Mouse (Mus musculus) limb, embryonic 15.5 days (tissue): ENCODE measurements around the gene Tcf7l1. TPM values are rescaled to one million over a fixed set of nuclear protein-coding genes. Genes with fewer than 3 reads are reported as not detected.

ENCODE experiments used
- ATAC-seq: fragments of 200-750 bp; cut with Nextera tagmentation; 2 replicates; pipeline ENCODE4 v1.8.0; 2017; ENCODE audit warnings: low read depth, moderate TSS enrichment; ENCODE audit not compliant: insufficient number of reproducible peaks, low FRiP score, low TSS enrichment
- H3K27ac ChIP-seq: fragments of 300-500 bp; sonication (generic); 2 replicates; pipeline ENCODE4 v1.5.1; 2015; ENCODE audit warnings: moderate library complexity, mild to moderate bottlenecking, inconsistent platforms
- H3K27me3 ChIP-seq: fragments of 300-500 bp; sonication (generic); 2 replicates; pipeline ENCODE4 v1.6.1; 2015; ENCODE audit warnings: inconsistent platforms
- H3K36me3 ChIP-seq: fragments of 300-500 bp; sonication (generic); 2 replicates; pipeline ENCODE4 v1.6.1; 2015; ENCODE audit warnings: inconsistent platforms
- H3K4me1 ChIP-seq: fragments of 300-500 bp; sonication (generic); 2 replicates; pipeline ENCODE4 v1.6.1; 2015; ENCODE audit warnings: inconsistent platforms
- H3K4me2 ChIP-seq: fragments of 300-500 bp; sonication (generic); 2 replicates; pipeline ENCODE4 v1.6.1; 2015; ENCODE audit warnings: mild to moderate bottlenecking, inconsistent platforms
- H3K4me3 ChIP-seq: fragments of 300-500 bp; sonication (generic); 2 replicates; pipeline ENCODE4 v1.5.1; 2015; ENCODE audit warnings: mild to moderate bottlenecking, inconsistent platforms
- H3K9ac ChIP-seq: fragments of 300-500 bp; sonication (generic); 2 replicates; pipeline ENCODE4 v1.6.1; 2015; ENCODE audit warnings: inconsistent platforms
- H3K9me3 ChIP-seq: fragments of 300-500 bp; sonication (generic); 2 replicates; pipeline ENCODE4 v1.6.1; 2016; ENCODE audit warnings: inconsistent platforms
- WGBS: fragments of 180-500 bp; shearing (Covaris S2); methylation state at CpG from one replicate; pipeline ENCODE4 v1.1.7; 2015; 5-methylcytosine and 5-hydroxymethylcytosine counted together
- polyA plus RNA-seq: library from polyadenylated mRNA; unstranded; fragments of >200 nt; fragmentation: Nextera tagmentation; extraction: Ambion mirVana; gene quantifications from 2 replicates; pipeline ENCODE4 v1.2.1, GENCODE M21; 2015

Gene Tcf7l1
- polyA plus RNA-seq, 1 experiment from 2014 or later, result 39.0 TPM

GRCm38 (mm10) chr6:72630961-72631360, 158.1 kb downstream of the Tcf7l1 start:
- Histone ChIP-seq H3K36me3 (peaks cover 78% of the 10 kb centered on the region), H3K4me3 (no peak overlapping the region), H3K9me3 (no peaks in the 10 kb centered on the region), H3K4me2 (no peak overlapping the region), H3K9ac (no peak overlapping the region), H3K4me1 (no peaks in the 10 kb centered on the region), H3K27ac (no peak overlapping the region), H3K27me3 (no peaks in the 10 kb centered on the region)
- no peak for ATAC-seq
- 85% methylated on average over 14 of the region's 14 CpGs for WGBS

- H3K4me1 ChIP-seq, result no peaks in the 10 kb centered on the region
- ATAC-seq, result no peak
- peaks cover 84% of the 10 kb centered on the region for H3K36me3 ChIP-seq
- H3K4me3 ChIP-seq, result no peak overlapping the region
- H3K4me2 ChIP-seq, result no peak overlapping the region
- H3K9me3 ChIP-seq, result no peaks in the 10 kb centered on the region
- no peak overlapping the region for H3K9ac ChIP-seq
- 92% methylated on average over 2 of the region's 2 CpGs for WGBS
- no peaks in the 10 kb centered on the region for H3K27me3 ChIP-seq
- no peak overlapping the region for H3K27ac ChIP-seq
These were observed 158.7 kb downstream of the Tcf7l1 start for GRCm38 (mm10) chr6:72630370-72630769.

DNA sequence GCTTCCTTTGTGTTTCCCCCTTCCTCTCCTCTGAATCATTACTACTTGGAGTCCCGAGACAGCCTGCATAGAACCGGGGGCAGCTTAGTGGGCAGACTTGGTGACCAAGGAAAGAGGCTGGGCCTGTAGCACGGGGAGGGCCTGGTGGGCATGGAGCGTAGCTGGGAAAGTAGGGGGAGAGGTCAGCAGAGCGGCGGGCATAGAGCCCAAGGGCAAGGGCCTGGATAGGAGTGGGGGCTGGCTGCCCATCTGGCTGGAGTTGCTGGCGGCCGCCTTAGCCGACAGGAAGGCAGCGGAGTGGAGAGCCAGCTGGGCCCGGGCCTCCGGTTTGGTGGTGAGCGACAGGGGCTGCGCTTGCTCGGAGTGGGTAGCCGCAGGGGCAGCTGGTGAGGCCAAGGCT, 161.8 kb downstream of the Tcf7l1 start:
- H3K9me3 ChIP-seq, result no peaks in the 10 kb centered on the region
- ATAC-seq, result no peak
- H3K27me3 ChIP-seq, result no peaks in the 10 kb centered on the region
- no peaks in the 10 kb centered on the region for H3K4me1 ChIP-seq
- H3K4me2 ChIP-seq, result no peak overlapping the region
- H3K4me3 ChIP-seq, result no peak overlapping the region
- H3K9ac ChIP-seq, result no peak overlapping the region
- WGBS, result 90% methylated on average over 16 of the region's 16 CpGs
- H3K36me3 ChIP-seq, result peaks cover 68% of the 10 kb centered on the region
- no peak overlapping the region for H3K27ac ChIP-seq

DNA sequence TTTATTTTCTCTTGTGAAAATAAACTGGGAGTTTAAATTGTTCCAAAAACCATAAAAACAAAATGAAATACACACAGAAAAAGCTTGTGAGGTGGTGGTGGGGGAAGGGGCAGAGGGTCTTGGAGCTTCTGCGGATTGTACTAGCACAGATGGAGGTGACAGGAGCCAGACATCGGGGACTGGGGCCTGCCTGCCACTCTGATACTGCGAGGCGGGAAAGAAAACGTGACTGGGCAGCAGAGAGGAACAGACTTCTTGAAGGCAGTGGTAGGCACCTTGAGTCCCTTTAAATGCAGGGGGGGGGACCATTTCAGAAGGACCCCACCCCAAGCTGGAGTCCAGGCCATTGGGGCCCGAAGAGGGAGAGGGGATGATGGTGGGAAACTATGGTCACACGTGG, 162.7 kb downstream of the Tcf7l1 start:
- Histone ChIP-seq H3K36me3 (peaks cover 59% of the 10 kb centered on the region), H3K4me2 (no peak overlapping the region), H3K4me1 (no peaks in the 10 kb centered on the region), H3K4me3 (no peak overlapping the region), H3K9ac (no peak overlapping the region), H3K27ac (no peak overlapping the region), H3K9me3 (no peaks in the 10 kb centered on the region), H3K27me3 (no peaks in the 10 kb centered on the region)
- WGBS, result 85% methylated on average over 7 of the region's 7 CpGs
- ATAC-seq, result no peak

GRCm38 (mm10) chr6:72623661-72624402, 165.2 kb downstream of the Tcf7l1 start:
- Histone ChIP-seq H3K9ac (no peak overlapping the region), H3K36me3 (peaks cover 34% of the 10 kb centered on the region), H3K9me3 (no peaks in the 10 kb centered on the region), H3K4me3 (no peak overlapping the region), H3K4me1 (no peaks in the 10 kb centered on the region), H3K27me3 (no peaks in the 10 kb centered on the region), H3K27ac (no peak overlapping the region), H3K4me2 (no peak overlapping the region)
- ATAC-seq, result no peak
- 91% methylated on average over 8 of the region's 8 CpGs for WGBS

- no peak for ATAC-seq
- H3K27me3 ChIP-seq, result no peaks in the 10 kb centered on the region
- no peak overlapping the region for H3K4me2 ChIP-seq
- no peak overlapping the region for H3K9ac ChIP-seq
- WGBS, result 36% methylated on average over 3 of the region's 3 CpGs
- H3K36me3 ChIP-seq, result peaks cover 28% of the 10 kb centered on the region
- H3K4me1 ChIP-seq, result no peaks in the 10 kb centered on the region
- no peaks in the 10 kb centered on the region for H3K9me3 ChIP-seq
- H3K4me3 ChIP-seq, result no peak overlapping the region
- H3K27ac ChIP-seq, result no peak overlapping the region
These were observed 166.1 kb downstream of the Tcf7l1 start for GRCm38 (mm10) chr6:72622917-72623316.

GRCm38 (mm10) chr6:72620920-72621319, 168.1 kb downstream of the Tcf7l1 start:
- Histone ChIP-seq H3K4me2 (no peak overlapping the region), H3K27ac (no peak overlapping the region), H3K4me3 (no peak overlapping the region), H3K4me1 (peaks cover 5% of the 10 kb centered on the region), H3K36me3 (peaks cover 9% of the 10 kb centered on the region), H3K9ac (no peak overlapping the region), H3K9me3 (no peaks in the 10 kb centered on the region), H3K27me3 (no peaks in the 10 kb centered on the region)
- WGBS, result 87% methylated on average over 5 of the region's 5 CpGs
- ATAC-seq, result no peak

DNA sequence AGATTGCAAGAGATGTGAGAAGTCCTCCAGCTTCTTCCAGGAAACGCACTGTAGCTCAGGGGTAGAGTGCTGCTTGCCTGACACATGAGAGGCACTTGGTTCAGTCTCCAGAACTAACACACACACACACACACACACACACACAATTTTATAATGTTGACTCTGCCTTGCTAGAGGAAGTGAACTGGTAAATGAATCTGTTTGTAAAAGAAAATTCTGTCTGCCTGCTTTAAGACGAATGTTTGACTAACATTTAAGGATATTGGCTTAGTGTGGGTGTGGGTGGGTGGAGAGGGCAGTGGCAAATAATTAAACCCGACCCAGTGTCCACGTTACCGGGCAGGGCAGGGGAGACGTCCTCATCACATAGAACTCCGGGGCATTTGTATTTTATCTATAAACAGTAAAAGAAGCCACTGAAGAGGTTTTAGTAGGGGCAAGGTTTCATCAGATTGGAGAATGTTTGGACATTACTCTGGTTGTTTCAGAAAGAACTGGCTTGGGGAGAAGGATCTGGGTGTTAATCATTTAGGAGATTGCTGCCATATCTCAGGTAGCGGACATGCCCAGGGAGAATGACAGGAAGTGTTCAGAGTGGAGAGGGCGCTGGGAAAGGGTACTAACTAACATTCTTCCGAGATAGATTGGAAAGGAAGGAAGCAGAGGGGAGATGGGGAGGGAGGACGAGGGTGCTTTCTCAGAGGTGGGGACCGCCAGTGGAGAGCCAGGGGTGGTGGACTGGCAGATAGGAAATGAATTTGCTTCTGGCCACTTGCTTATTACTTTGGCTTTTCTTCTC, 169.1 kb downstream of the Tcf7l1 start:
- Histone ChIP-seq H3K27me3 (no peaks in the 10 kb centered on the region), H3K4me2 (no peak overlapping the region), H3K36me3 (no peaks in the 10 kb centered on the region; the same call in 1 of the 2 replicates), H3K9ac (no peak overlapping the region), H3K9me3 (no peaks in the 10 kb centered on the region), H3K4me3 (no peak overlapping the region), H3K4me1 (peaks cover 14% of the 10 kb centered on the region), H3K27ac (no peak overlapping the region)
- ATAC-seq, result no peak
- 51% methylated on average over 12 of the region's 12 CpGs for WGBS

GRCm38 (mm10) chr6:72616643-72617288, 172.3 kb downstream of the Tcf7l1 start, which contains the start of gene Tgoln1:
TSS of gene Tgoln1 (minus strand) at chr6:72617000.
- Histone ChIP-seq H3K4me2 (peak within 1 kb of the TSS; percentile 82), H3K4me3 (peak within 1 kb of the TSS; percentile 84), H3K36me3 (peaks cover 14% of the 10 kb centered on the region), H3K9ac (peak within 1 kb of the TSS; percentile 73), H3K4me1 (peaks cover 27% of the 10 kb centered on the region), H3K27me3 (no peaks in the 10 kb centered on the region), H3K27ac (peak within 1 kb of the TSS; percentile 91), H3K9me3 (no peaks in the 10 kb centered on the region)
- ATAC-seq, result peak; percentile 93
- WGBS, result under 1% methylated on average over 41 of the region's 41 CpGs

DNA sequence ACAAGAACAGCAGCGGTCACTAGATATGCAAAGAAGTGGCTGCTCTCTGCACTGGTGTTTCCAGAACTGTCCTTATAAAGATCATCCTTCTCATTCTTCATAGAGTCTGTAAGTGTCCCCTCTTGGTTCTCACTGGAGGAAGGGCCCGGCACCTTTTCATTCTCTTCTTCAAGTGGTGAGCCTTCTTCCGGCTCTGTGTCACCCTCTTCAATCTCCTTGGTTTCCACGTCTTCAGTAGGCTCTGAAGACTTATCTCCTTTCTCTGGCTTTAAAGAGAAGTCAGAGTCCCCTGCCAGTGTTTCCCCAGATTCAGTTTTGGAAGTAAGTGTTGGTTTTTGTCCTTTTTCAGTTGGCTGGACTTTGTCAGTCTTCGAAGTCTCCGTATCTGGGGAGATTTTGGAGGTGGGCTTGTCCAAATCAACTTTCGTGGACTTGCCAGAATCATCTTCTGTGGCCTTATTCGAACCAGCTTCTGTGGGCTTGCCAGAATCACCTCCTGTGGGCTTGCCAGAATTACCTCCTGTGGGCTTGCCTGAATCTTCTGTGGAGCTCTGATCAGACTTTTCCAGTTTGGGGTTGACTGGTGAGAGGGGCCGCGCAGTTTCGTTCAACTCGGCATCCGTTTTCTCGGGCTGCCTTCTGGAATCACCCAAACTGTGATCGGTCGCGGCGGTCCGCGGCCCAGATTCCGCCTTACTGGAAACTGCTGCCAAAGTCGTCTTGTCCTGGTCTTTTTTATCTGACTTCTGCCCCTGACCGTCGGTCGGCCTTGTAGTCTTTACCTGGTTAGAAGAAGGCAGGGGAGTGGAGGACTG, 173.3 kb downstream of the Tcf7l1 start:
- H3K4me2 ChIP-seq, result peak overlapping the region; percentile 82
- no peaks in the 10 kb centered on the region for H3K9me3 ChIP-seq
- WGBS, result 24% methylated on average over 25 of the region's 25 CpGs
- peak overlapping the region; percentile 84 for H3K4me3 ChIP-seq
- H3K9ac ChIP-seq, result peak overlapping the region; percentile 73
- H3K27me3 ChIP-seq, result no peaks in the 10 kb centered on the region
- no peak overlapping the region; the same call in 1 of the 2 replicates for H3K27ac ChIP-seq
- ATAC-seq, result no peak
- H3K36me3 ChIP-seq, result peaks cover 24% of the 10 kb centered on the region
- peaks cover 27% of the 10 kb centered on the region for H3K4me1 ChIP-seq

DNA sequence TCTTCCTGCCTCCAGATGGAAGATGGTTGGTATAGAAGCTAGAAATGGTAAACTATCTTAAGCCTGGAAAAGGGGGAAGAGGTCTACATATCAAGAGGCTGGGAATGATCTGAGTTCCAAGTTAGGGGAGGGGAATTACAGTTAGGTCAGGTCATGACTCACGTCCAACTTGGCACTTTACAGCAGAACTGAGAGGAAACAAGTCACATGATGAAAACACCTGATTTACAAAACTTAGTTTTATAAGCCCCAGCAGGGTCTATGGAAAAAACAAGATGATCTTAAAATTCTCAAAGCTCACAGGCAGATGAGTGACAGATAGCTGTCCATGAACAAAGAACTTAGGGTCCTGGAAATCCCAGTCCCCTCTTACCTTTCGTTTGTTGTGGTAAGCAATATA, 173.9 kb downstream of the Tcf7l1 start:
- no peak overlapping the region for H3K9ac ChIP-seq
- 63% methylated on average over 2 of the region's 2 CpGs for WGBS
- peaks cover 27% of the 10 kb centered on the region for H3K4me1 ChIP-seq
- no peaks in the 10 kb centered on the region for H3K9me3 ChIP-seq
- H3K4me3 ChIP-seq, result peak overlapping the region; percentile 84
- ATAC-seq, result no peak
- H3K27ac ChIP-seq, result no peak overlapping the region
- H3K36me3 ChIP-seq, result peaks cover 31% of the 10 kb centered on the region
- H3K4me2 ChIP-seq, result peak overlapping the region; percentile 82
- no peaks in the 10 kb centered on the region for H3K27me3 ChIP-seq
